Mouse (Mus musculus) induced T-regulatory cell, adult 2 months (primary cell): Measurements from ENCODE around the gene Plekhm3.

Experiments used
- DNase-seq: peaks from one replicate; pipeline ENCODE4 v3.0.0-alpha.2; 2012; ENCODE audit warnings: low read depth

Plekhm3 gene

GRCm38 (mm10) chr1:64927437-64928274 is 29.0 kb downstream of the Plekhm3 start:
- no peak for DNase-seq

GRCm38 (mm10) chr1:64925594-64925993 is 31.0 kb downstream of the Plekhm3 start:
- DNase-seq, result no peak

GRCm38 (mm10) chr1:64924283-64924682 is 32.3 kb downstream of the Plekhm3 start:
- no peak for DNase-seq

- peak; percentile 42 for DNase-seq
Measured at GRCm38 (mm10) chr1:64918810-64919528, 37.7 kb downstream of the Plekhm3 start.

GRCm38 (mm10) chr1:64917966-64918365 is 38.7 kb downstream of the Plekhm3 start:
- DNase-seq, result no peak

- no peak for DNase-seq
Measured at GRCm38 (mm10) chr1:64916884-64917507, 39.6 kb downstream of the Plekhm3 start.

GRCm38 (mm10) chr1:64914356-64914755 is 42.3 kb downstream of the Plekhm3 start:
- no peak for DNase-seq

GRCm38 (mm10) chr1:64907740-64908139 is 48.9 kb downstream of the Plekhm3 start:
- DNase-seq, result no peak

- no peak for DNase-seq
Measured at GRCm38 (mm10) chr1:64906226-64906625, 50.4 kb downstream of the Plekhm3 start.

GRCm38 (mm10) chr1:64903415-64903814 is 53.2 kb downstream of the Plekhm3 start:
- no peak for DNase-seq

GRCm38 (mm10) chr1:64902804-64903203 is 53.8 kb downstream of the Plekhm3 start:
- no peak for DNase-seq

GRCm38 (mm10) chr1:64899763-64900162 is 56.9 kb downstream of the Plekhm3 start:
- no peak for DNase-seq

- DNase-seq, result no peak
Measured at GRCm38 (mm10) chr1:64897485-64897884, 59.1 kb downstream of the Plekhm3 start.

GRCm38 (mm10) chr1:64893806-64894205 is 62.8 kb downstream of the Plekhm3 start:
- DNase-seq, result no peak

- no peak for DNase-seq
Measured at GRCm38 (mm10) chr1:64891332-64891731, 65.3 kb downstream of the Plekhm3 start.

GRCm38 (mm10) chr1:64887502-64888203 is 69.0 kb downstream of the Plekhm3 start:
- DNase-seq, result no peak

- no peak for DNase-seq
Measured at GRCm38 (mm10) chr1:64886718-64887117, 69.9 kb downstream of the Plekhm3 start.

GRCm38 (mm10) chr1:64885328-64885727 is 71.3 kb downstream of the Plekhm3 start:
- DNase-seq, result no peak

- DNase-seq, result no peak
Measured at GRCm38 (mm10) chr1:64884007-64884406, 72.6 kb downstream of the Plekhm3 start.

- no peak for DNase-seq
Measured at GRCm38 (mm10) chr1:64880613-64881012, 76.0 kb downstream of the Plekhm3 start.

- DNase-seq, result no peak
Measured at GRCm38 (mm10) chr1:64878795-64879240, 77.8 kb downstream of the Plekhm3 start.

- no peak for DNase-seq
Measured at GRCm38 (mm10) chr1:64876276-64876675, 80.3 kb downstream of the Plekhm3 start.
